Mouse (Mus musculus): Measurements from ENCODE around the gene Fbll1.

DNA sequence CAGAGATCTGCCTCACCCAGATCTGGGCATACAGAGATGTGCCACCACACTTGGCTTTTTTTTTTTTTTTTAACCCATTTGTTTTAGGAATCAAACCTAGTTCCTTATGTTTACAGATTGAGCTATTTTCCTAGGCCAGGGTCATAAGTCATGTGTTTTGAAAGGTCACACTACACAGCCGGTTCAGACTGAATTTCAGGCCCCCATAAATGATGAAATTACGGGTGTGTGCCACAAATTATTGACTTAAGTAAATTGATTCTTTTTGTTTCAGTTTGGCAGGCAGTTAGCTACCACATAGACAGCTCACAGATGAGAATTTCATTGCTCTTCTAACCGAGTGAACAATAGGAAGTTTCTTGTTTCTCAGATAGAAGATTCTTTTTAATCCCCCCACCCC, 14.7 kb downstream of the Fbll1 start:
- TF ChIP-seq CTCF (IDR thresholded peaks at IDR 0.05; ENCODE audit: extremely low read depth, insufficient read depth, low read length) (no peak), POLR2A (IDR thresholded peaks at IDR 0.05; ENCODE audit: extremely low read depth, insufficient read depth, low read length) (no peak)
